Mouse (Mus musculus) adrenal gland, postnatal 14 days (tissue): ENCODE data around the gene E2f6. TPM values are rescaled to one million over a fixed set of nuclear protein-coding genes. Genes with fewer than 3 reads are reported as not detected.
A peak's percentile ranks its signal among the peaks of the same experiment; 100 is the strongest.

Experiments
- DNase-seq: peaks from one replicate; pipeline ENCODE4 v3.0.0; 2021; ENCODE audit warnings: mixed read lengths
- long read RNA-seq, 2 experiments: library from polyadenylated mRNA; stranded (forward); transcript quantifications; one replicate each; pipeline ENCODE4 v2.0.0; 2021
- total RNA-seq: library from RNA; stranded (reverse); gene quantifications from 2 replicates; pipeline ENCODE4 v1.2.3, GENCODE M21; 2021

E2f6 gene
- 33.4 and 35.7 TPM in 2 replicates for total RNA-seq
- long read RNA-seq, experiment 1, transcript E2f6-204 (8 exons, 2,362 nt) = major isoform, 26 of 65 reads
- long read RNA-seq, experiment 1, transcript E2f6-201 (7 exons, 2,418 nt) = minor isoform, 25 of 65 reads
- long read RNA-seq, experiment 1, transcript E2f6-202 (4 exons, 3,018 nt) = minor isoform, 7 of 65 reads
- long read RNA-seq, experiment 1, partial matches to known transcripts = 5 of 65 reads
- long read RNA-seq, experiment 1, other reads (novel, unspliced or antisense) = 2 of 65 reads
- long read RNA-seq, experiment 2, transcript E2f6-204 (8 exons, 2,362 nt) = major isoform, 22 of 40 reads
- long read RNA-seq, experiment 2, transcript E2f6-201 (7 exons, 2,418 nt) = minor isoform, 13 of 40 reads
- long read RNA-seq, experiment 2, partial matches to known transcripts = 1 of 40 reads
- long read RNA-seq, experiment 2, other reads (novel, unspliced or antisense) = 2 of 40 reads

DNA sequence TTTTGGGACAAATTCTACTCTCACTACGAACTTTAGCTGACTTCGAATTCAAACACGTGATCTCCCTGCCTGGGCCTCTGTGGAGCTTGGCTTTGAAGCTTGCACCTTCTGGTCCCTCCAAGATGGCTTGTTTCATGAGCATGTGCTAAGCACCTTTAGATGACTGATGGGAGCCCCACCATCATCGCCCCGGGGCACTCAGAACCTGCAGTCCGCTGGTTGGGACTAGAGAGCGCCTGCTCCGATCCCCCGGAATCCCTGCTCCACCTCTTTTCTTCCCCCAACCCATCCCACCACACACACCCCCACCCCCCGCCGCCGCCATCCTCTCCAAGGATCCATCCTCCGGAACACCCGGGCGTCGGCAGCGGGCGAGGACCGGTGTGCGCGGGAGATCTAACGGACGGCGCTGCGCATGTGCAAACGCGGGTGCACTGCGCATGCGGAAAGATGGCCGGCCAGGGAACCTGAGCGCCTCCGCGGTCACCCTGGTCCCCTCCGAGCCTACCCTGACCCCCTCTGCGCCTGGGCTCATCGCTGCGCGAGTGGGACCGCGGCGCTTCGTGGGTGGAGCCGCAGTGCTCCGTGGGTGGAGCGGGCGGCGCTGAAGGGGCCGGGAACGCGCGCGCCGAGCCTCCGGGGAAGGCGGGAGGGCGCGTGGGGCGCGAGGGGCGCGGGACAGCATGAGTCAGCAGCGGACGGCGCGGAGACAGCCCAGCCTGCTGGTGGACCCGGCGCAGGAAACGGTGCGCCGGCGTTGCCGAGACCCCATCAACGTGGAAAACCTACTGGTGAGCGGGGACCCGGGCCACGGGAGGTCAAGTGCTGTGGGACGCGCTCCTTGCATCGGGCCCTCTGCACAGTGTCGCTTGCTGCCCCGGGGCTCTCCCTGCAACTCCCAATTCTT lies at the start of gene E2f6:
Gene E2f6, plus strand, starts transcription at position 439 of the 907 bp plus-strand sequence.
- DNase-seq = peak; percentile 91

DNA sequence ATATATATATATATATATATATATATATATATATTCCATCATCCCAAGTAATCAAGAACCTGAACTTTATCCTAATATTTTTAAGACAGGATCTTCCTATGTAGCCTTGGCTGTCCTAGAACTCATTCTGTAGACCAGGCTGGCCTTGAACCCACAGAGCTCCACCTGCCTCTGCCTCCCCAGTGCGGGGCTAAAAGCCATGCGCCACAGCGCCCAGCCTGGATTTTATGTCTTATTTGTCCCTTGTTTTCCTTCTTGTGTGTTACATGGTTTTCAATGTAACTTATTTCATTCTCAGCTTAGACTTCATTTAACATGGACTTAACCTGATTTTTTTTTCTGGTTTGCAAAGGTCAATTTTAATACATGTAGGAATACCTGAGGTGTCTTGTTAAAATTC lies 49.3 kb upstream of the E2f6 start:
- no peak for DNase-seq

DNA sequence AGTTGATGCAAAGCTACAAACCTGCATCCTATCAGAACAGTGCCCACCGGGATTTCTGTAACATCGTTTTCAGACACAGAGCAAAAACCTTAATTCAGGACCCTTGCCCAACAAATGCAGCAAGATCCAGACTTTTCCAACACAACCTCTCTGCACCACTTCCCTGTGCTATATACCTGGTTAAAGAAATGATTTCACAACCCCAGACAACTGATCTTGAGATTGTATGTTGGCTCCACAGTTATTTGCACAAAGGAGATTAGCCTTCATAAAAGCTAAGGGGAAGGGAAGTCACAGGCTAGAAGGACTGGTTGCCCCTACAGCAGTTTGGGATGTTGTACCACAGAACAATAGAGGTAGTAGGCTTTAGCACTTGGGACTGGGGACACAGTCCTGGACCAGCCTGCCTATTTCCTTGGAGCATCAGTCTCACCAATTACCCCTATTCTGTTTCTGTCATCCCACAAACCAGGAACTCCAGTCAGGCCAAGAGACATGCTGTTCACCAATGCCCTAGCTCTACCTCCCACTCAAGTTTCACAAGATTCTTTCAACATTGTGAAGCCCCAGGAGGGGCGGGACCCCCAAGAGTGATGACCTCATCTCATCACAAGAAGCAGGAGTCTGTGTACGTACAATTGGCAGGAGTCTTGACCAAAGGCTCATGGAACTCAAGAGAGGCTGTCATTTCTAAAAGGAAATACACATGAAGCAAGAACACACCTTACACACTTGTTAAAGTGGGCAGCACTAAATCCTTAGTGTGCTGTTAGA lies 46.9 kb upstream of the E2f6 start:
- DNase-seq = no peak

DNA sequence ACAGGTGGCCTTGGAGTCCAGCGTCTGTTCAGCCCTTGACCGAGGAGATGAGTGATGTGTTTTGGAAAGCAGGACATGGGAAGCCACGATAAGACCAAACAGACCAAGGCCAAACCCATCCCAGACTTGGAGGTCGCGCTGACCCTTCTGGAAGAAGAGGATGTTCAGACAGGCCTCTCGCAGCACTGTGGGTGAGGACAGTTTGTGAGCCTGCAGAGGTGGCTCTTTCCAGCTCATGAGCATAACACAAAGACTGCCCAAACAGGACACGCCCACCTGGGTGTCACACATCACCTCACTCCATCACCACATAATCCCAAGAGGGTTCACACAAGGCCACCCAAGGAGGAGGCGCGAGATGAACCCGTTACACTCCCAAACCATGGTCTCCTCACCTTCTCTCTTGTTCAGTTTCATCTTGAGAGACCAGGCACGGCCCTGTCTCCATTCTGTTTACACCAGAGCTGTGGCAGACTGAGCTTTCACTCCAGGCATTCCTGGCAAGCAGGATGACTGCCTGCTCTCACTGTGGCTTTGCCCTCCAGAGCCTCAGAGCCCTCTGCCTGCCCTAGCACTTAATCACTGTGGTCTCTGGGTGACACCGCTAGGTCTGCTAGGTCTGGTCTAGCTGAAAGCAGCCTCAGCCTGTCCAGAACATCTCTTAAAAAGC lies 45.9 kb upstream of the E2f6 start:
- DNase-seq = peak; percentile 84

DNA sequence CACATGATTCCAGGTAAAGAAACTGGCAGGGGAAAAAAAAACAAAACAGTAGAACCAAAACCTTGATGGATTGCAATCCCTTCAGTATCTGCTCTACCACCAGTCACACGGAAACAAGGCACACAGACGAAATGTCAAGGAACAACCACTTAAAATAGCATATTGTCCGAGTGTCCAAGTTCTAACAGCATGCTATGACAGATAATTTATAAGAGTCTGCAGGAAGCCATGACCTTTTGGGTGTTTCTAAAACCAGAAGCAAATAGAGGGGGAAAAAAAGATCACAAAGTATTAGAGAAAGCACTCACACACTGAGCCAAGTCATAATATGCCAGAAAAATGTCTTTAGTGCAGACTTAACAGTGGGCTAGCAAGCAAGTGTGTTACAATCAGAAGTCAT lies 42.5 kb upstream of the E2f6 start:
- DNase-seq = no peak

DNA sequence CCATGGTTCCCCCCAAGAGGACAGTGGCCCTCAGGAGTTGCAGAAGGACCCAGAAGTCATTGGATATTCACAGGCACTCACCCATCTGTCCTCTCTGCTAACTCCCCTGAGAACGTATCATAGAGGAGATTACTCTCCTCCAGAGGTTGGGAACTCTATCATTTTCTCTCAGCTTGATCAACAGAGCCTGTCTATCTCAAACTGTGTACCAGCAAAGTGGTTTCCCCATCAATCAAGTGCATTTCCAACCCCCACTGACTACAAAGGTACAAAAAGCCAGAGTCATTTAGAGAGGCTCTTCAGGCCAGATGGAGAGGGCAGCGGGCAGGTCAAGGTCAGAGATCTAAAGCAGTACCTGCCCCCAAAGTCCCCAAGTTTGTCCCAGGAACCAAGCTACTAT lies 42.1 kb upstream of the E2f6 start:
- no peak for DNase-seq

DNA sequence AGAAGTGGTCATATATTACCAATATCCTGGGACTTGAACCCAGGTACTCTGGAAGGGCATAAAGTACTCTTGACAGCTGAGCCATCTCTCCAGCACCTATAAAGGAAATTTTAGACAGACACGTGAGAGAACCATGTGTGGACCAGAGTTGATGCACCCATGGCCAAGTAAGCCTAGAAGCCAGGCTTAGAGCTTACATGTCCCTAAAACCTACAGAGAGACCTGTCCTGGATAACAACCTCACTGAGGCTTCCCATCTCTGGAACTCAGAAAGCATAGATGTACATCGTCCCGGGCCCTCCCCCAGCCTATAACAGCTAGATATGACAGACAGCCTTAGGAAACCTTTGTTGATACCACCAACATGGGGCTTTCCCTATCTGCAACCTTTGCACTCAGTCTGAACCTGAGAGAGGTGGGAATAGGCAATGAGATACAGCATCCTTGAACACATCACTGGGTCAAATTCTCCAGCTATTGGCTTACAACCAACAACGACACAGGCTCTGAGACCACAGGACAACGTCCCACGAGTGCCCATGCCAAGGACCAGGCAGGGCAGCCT lies 41.1 kb upstream of the E2f6 start:
- no peak for DNase-seq

DNA sequence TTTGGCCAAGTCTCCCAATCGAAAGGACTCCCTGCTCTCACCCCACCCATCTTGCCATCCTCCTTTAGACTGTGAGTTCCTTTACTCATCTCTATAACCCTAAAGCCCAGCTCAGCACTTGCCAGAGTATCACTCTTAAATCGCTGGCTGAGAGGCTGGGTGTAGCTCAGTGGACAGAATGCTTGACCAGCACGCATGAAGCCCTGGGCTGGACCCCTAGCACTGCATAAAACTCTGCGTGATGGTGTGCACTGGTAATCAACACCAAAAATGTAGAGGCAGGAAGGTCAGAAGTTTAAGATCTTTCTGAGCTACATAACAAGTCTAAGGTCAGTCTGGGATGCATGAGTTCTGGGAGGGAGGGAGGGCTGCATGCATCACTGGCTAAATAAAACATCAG lies 36.2 kb upstream of the E2f6 start:
- no peak for DNase-seq

DNA sequence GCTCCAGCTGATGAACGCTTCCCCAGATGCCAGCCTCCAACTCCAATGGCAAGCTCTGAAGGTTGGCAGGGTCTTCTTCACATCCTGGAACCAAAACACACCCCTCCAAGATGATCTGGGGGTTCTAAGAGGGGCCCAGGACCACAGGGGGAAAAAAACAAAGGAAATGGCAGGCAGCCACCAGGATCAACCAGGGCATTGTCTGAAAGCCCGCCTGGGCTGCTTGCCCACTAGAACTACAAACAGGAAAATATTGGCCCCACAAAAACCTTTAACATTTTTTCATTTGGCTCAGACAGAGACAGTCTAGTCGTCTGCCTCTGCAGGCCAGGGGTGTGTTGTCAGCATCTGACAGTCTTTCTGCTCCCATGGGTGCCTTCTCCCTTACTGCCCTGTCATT lies 35.4 kb upstream of the E2f6 start:
- no peak for DNase-seq

DNA sequence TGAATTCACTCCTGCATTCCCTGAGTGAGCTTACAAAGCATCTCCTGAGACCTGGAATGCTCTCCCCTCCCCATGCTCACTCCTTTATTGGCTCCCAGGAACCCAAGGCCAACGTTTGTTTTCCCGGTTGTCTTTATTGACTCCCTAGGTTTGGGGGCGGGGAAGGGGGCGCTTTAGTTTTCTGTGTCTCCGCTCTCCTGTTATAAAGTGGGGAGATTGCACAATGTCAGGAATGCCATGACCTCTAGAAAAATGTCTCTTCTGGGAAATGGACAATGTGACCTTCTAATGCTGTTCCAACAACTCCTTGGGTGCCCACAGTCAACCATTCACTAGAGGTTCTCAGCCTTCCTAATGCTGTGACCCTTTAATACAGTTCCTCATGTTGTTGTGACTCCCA lies 32.2 kb upstream of the E2f6 start:
- no peak for DNase-seq

DNA sequence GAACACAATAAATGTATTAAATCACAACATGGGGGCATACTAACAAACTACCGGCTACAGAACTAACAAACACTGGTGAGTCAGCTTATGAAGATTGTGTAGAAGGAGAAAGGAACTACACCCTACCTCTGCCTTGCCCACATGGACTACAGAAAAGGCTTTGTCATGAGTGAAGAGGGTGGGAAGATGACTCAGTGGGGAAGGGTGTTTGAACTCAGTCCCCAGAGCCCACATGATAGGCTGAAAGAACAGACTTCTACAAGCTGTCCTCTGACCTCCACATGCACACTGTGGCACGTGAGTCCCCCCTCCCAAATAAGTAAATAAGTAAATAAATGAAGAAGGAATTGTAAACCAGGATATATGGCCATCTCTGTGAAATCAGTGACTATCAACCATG lies 31.6 kb upstream of the E2f6 start:
- no peak for DNase-seq

DNA sequence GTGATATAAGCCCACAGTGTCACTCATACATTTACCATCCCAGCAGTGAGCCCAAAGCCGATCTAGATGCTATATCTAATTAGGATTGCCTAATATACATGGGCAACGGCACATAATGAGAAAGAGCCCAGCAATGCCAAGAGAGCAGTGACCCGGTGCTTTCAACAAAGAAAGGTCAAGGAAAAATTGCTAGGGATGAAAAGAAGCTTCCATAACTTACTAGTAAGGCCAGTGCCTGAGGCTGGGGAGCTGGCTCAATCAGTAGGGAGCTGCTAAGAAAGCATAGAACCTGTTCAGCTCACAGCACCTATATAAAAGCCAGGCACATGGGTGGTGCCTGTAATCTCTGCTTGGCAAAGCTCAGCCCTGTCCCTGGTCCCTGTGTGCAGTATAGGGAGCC lies 30.4 kb upstream of the E2f6 start:
- DNase-seq = no peak

DNA sequence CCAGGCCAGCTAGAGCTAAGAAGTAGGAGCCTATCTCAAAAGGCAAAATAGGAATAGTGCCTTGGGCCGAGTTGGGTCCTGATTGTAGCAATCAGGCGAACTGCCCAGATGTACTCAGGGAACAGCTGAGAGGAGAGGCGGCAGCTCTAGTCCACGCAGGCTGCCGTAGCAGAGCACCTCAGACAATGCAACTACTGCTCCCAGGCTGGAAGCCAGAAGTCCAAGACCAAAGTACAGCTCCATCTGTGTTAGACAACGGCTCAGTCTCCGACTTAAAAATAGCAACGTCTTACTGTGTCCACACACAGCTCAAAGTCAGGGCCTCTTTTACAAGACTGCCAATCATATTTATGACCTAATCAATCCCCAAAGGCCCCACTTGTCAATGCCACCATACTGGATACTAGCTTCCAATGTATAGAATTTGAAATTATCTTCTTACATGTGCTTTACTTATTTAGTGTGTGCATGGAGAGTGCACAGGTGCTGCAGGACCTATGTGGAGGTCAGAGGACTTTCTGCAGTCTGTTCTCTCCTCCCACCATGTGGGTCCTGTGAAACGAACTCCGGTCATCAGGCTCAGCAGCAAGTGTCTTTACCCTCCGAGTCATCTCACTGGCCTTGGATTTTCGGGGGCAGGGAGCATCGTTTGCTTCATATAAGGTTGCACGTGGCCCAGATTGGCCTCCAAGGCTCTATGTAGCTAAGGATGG lies 29.6 kb upstream of the E2f6 start:
- DNase-seq = no peak

DNA sequence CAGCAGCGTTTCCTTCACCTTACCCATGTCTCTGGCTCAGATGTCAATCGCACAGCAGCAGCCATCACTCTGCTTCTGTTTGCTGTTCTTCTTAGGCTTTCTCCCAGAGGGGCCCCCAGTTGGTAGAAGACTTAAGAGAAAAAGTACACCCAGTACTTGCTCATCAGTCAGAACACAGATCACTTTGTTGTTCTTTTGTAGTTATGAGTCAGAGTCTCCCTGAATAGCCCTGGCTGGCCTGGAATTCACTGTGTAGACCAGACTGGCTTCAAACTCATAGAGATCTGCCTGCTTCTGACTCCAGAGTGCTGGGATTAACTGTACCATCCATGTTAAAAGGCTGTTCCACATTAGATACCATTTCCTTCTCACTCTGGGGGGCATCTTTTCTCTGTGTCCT lies 22.2 kb upstream of the E2f6 start:
- DNase-seq = no peak

DNA sequence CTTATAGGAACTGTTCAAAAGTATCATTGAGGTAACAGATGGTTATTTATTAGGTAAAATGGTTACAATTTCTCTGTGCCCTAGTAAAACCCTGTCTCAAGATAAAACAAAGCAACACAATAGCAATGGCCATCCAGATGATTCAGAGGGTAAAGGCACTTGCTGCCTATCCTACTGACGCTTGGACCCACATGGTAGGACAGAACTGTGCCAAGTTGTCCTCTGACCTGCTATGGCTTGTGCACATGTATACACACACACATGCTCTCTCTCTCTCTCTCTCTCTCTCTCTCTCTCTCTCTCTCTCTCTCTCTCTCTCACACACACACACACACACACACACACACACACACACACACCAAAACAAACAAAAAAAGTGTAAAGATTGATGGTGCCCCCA lies 21.6 kb upstream of the E2f6 start:
- no peak for DNase-seq

DNA sequence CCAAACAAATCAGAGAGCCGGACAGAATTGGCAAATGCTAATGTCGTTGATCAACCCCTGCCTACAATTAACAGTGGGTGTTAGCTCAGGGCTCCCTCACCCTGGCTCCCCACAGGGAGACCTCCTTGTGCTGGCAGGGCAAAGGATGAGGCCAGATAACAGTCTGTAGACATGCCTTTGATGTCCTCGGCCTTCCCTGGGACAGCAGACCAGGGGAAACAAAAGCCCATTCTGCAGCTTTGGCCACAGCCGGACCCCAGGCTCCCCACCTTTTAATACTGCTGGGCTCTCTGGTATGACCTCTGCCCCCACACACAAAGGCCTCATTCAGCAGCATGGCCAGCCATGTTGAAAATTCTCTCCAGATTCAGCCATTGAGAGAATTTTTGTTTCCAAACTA lies 21.0 kb upstream of the E2f6 start:
- DNase-seq = no peak

DNA sequence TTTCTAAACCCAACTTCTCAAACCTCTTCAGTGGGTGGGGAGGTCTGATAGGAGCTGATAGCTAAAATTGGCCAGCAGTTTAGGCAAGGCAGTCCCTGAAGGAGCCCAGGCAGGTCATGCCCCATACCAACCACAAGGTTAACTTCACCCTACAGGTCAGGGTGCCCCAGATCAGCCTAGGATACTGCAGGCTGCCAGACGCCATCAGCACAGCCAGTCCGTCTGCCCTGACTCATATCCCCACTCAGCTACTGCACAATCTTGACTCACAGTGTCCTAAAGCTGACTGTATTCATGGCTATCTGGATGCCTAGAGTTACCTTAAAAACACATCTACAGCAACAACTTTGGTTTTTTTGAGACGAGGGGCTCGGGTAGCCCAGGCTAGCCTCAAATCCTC lies 20.3 kb upstream of the E2f6 start:
- peak; percentile 55 for DNase-seq

DNA sequence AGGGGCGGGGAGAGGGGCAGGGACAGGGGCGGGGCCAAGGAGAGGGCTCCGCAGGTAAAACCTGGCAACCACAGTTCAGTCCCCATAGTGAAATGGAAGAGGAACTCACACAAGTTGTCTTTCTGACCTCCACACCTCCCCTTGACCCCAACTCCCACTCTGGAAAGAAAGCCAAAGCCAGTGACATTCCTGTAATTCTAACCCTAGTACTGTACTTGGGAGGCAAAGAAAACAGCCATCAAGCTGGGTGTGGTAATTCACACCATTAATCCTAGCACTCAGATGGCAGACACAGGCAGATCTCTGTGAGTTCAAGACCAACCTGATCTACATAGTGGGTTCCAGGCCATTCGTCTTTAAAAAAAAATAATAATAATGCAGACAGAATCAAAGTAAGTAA lies 17.4 kb upstream of the E2f6 start:
- no peak for DNase-seq

DNA sequence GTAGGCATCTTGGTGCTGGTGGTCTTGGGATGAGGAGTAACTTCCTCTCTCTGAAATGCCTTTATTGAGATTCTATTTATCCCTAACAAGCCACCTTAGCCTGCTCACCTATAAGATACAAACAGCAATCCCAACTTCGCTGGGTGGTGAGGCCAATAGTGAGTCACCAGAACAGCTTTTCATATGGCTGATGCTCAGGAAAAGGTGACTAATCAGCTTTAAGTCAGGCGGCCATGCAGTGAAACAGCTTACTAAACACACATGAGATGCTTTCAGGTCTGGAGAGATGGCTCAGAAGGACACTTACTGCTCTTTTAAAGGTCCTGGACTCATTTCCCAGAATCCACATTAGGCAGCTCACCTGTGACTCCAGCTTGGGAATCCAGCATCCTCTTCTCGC lies 15.0 kb upstream of the E2f6 start:
- DNase-seq = no peak

DNA sequence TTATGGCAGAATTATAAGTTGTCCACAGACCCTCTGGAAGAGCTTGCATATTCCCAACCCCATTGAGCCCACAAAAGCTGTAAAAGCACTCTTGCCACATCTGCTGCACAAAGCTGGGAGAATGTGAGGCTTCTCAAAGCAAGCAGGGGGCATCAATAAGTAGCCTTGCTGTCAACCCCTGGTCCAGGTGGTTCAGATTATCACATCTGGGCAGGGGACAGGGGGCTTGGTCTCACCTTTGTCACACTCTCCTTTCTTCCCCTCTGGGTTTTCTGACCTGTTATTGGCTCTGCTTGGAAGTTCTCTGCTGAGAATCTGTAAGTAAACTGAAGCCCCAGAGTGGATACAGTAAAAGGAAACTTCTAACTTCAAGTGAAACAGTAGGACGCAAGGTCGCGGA lies 11.9 kb upstream of the E2f6 start:
- DNase-seq = no peak

DNA sequence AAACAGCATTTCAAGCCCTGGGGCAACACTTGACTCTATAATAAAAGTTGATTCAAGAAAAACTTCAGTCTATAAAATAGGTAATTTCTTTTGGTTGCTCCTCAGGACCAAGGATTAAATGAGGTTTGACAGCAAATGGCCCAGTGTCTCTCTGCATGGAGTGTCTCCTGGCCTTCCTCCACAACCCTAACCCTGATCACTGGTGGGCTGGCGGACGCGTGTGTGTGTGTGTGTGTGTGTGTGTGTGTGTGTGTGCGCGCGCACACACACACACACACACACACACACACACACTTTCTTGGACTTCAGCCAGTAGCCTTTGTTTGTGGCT lies 10.9 kb upstream of the E2f6 start:
- peak; percentile 47 for DNase-seq
